Mouse (Mus musculus) ES-Bruce4 (cell line): ENCODE results near the gene Gan.

ENCODE experiments used
- CTCF ChIP-seq: IDR thresholded peaks from one replicate; pipeline ENCODE4 v1.8.1; 2011; ENCODE audit warnings: low read depth, low read length
- EP300 ChIP-seq: IDR thresholded peaks from 2 replicates; pipeline ENCODE4 v1.6.1; 2011; ENCODE audit warnings: low read depth, low read length; ENCODE audit not compliant: insufficient read depth
- POLR2A ChIP-seq: IDR thresholded peaks from one replicate; pipeline ENCODE4 v1.8.1; 2011; ENCODE audit warnings: low read length; ENCODE audit not compliant: insufficient read depth

GRCm38 (mm10) chr8:117133702-117134101 is 24.2 kb upstream of the Gan start:
- TF ChIP-seq EP300 (no peak), CTCF (no peak), POLR2A (no peak)
